Mouse (Mus musculus) left cerebral cortex, adult 2 months (tissue): ENCODE measurements around the gene Paf1. TPM values are rescaled to one million over a fixed set of nuclear protein-coding genes. Genes with fewer than 3 reads are reported as not detected.

Source experiments
- DNase-seq, 2 experiments: peaks; one replicate each; pipeline ENCODE4 v3.0.0; 2021 to 2022; ENCODE audit warnings: low spot score in 2 of 2, mixed read lengths in 1 of 2; ENCODE audit errors: extremely low spot score in 1 of 2
- H3K27ac ChIP-seq: fragments of 200-600 bp; 2 replicates; pipeline ENCODE4 v1.8.1; 2022
- H3K4me3 ChIP-seq: fragments of 200-600 bp; 2 replicates; pipeline ENCODE4 v1.8.1; 2022
- CTCF ChIP-seq: fragments of 200-600 bp; IDR thresholded peaks from 2 replicates; pipeline ENCODE4 v1.8.1; 2022; ENCODE audit warnings: antibody characterized with exemption, mild to moderate bottlenecking, moderate library complexity
- intact Hi-C: fragments of 180-260 bp; cut with DNase I; formaldehyde crosslinking; loops from one replicate; pipeline ENCODE4 v1.15.1; 2025
- total RNA-seq, 2 experiments: library from RNA; stranded (reverse); gene quantifications; 2 replicates each; pipeline ENCODE4 v1.2.3; 2021

Paf1 gene
- total RNA-seq, 2 experiments from 2014 or later: 65.7 to 66.8 TPM

DNA sequence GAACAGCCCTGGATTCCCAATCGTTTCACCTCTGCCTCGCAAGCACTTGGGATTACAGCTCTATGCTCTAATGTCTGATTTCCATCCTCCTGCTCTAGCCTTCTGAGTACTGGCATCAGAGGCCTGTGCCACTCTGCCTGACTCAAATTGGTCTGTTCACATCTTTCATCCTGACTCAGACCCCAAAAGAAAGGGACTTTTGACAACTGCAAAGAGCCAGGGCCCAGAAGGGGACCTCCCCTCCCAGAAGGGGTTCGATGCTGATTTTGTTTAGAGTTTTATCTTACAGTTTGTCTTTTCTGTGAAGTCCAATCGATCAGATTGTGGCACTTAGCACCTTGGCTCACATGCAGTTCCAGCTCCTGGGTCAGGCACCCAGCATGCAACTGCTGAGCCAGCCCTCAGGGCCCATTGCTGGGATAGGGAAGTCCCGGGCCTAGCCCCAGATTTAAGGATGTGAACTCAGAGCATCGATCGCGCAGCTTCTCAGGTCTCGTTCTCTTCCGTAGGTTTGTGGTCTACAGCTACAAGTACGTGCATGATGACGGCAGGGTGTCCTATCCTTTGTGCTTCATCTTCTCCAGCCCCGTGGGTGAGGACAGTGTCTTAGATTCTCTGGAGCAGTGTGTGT lies 51.7 kb downstream of the Paf1 start:
- TF ChIP-seq CTCF: no peak
- no peak overlapping the region for H3K27ac ChIP-seq
- intact Hi-C loops: loop anchor here (2.0 kb wide), 1 partner anchor 282 kb away; no protein-coding TSS in a partner anchor
- no peak overlapping the region for H3K4me3 ChIP-seq
- no peak for DNase-seq

DNA sequence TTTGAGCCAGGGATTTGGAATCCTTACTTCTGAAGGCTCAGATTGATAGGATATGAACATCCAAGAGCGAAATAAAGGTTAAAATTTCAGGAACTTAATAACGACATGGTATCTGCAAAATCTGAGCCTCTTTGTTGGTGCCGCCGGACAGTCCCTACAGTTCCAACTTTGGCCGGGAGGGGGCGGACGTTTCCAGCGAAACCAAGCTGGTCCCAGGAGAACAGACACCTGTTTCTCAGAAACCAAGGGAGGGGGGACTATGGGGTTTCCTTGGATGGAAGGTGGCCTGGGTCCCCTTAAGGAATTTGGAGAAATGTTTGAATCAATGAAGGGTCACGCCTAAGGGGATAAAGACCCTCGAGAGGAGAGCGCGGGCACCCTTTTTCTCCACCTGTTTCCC lies 53.7 kb downstream of the Paf1 start:
- TF ChIP-seq CTCF: peak; percentile 82
- Histone ChIP-seq H3K27ac (no peak overlapping the region), H3K4me3 (no peak overlapping the region)
- peak; percentile 79 to 89 for DNase-seq
- intact Hi-C loops: loop anchor here (1.0 kb wide), 2 partner anchors 82 to 155 kb away; no protein-coding TSS in a partner anchor

DNA sequence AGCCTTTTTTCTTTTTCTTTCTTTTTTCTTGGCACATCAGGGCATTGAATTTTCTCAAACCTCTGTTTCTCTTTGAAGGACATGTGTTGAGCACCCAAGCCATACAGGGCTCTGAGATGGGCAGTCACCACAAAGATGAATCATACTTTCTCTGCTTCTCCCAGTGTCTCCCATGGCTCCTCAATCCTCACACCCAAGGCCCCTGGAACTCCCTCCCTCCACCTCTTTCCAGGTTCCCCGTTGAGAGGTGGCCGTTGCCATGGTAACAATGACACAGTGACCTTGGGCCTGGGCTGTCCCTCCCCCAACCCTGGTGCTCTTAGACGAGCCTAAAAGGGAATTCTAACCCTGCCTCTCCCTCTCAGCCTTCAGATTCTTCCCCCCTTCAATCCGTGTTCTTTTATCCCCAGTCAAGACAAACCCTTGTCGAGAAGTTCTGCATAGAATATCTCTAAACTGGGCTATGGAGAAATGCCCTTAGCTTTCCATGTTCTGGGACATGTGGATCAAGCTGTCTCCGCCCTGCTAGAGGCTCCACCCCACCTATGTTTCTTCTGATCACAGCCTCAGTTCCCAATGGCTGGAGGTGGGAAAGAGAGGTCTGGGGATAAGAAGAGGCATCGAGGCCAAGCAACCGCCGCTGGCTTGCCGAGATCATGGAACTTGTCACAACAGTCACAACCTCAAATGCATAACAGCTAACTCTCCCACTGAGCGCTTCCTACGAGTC lies 54.5 kb downstream of the Paf1 start:
- H3K27ac ChIP-seq: no peak overlapping the region
- no peak for TF ChIP-seq CTCF
- DNase-seq: no peak
- intact Hi-C loops: no loop called here
- H3K4me3 ChIP-seq: no peak overlapping the region

DNA sequence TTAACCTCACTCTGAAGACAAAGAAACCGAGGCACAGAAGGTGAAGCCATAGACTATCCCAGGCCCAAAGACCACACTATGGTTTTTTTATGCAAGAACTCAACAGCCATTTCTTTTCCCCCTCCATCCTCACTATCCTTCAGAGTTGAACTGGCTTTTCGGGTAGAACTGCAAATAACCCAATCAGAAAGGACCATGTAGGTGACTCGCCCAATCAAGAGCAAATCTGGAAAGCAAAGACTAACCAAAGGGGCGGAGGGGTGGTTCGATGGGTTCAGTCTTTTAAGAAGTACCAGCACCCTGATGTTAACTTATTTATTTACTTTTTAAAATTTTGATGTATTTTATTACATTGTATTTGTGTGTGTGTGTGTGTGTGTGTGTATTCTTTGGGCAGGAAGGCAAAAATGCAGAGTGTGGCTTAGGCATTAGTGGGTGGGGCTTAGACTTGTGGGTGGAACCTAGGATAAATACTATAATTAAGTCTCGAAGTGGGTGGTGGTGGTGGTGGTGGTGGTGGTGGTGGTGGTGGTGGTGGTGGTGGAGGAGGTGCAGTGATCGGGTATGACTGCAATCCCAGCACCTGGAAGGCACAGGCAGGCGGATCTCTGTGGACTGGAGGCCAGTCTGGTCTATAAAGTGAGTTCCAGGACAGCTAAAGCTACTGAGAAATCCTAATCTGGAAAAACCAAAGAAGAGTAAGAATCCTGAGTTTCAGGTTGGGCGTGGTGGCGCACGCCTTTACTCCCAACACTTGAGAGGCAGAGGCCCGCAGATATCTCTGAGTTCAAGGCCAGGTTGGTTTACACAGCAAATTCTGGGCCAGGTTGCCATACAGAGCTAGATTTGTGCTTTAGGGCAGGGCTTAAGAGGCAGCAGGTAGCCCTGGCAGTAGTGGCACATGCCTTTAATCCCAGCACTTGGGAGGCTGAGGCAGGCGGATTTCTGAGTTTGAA lies 55.4 kb downstream of the Paf1 start:
- DNase-seq: no peak
- intact Hi-C loops: no loop called here
- Histone ChIP-seq H3K27ac (no peak overlapping the region), H3K4me3 (no peak overlapping the region)
- no peak for TF ChIP-seq CTCF

Other genes starting within 250 kb of the Paf1 start
- 10 to 100 TPM; 50.0 to 52.1 TPM for gene Fbl, start 223.2 kb upstream of the Paf1 start, total RNA-seq
- gene Dyrk1b, start 213.5 kb upstream of the Paf1 start, total RNA-seq: 10 to 100 TPM; 49.8 to 50.2 TPM
- gene Eid2, start 125.1 kb upstream of the Paf1 start, total RNA-seq: 10 to 100 TPM; 63.3 to 64.4 TPM
- 10 to 100 TPM; 32.3 to 33.4 TPM for gene Eid2b, start 115.2 kb upstream of the Paf1 start, total RNA-seq
- 1 to 10 TPM in 1 of 2 experiments, under 1 TPM in 1; 0.79 to 1.1 TPM for gene Selenov, start 101.8 kb upstream of the Paf1 start, total RNA-seq
- gene Dll3, start 90.7 kb upstream of the Paf1 start, total RNA-seq: 1 to 10 TPM; 1.1 to 1.9 TPM
- 10 to 100 TPM; 41.7 to 47.0 TPM for gene Timm50, start 80.9 kb upstream of the Paf1 start, total RNA-seq
- gene Supt5, start 54.2 kb upstream of the Paf1 start, total RNA-seq: 100 to 1,000 TPM; 124 to 126 TPM
- gene Rps16, start 42.3 kb upstream of the Paf1 start, total RNA-seq: 100 to 1,000 TPM; 440 to 450 TPM
- gene Plekhg2, start 20.4 kb upstream of the Paf1 start, total RNA-seq: 1 to 10 TPM; 7.1 to 7.7 TPM
- 1 to 10 TPM; 2.3 to 2.8 TPM for gene Zfp36, start 12.7 kb upstream of the Paf1 start, total RNA-seq
- 10 to 100 TPM; 18.1 to 18.8 TPM for gene Med29, start 243 bp upstream of the Paf1 start, total RNA-seq
- gene Gmfg, start 44.5 kb downstream of the Paf1 start, total RNA-seq: 1 to 10 TPM; 1.3 to 1.6 TPM
- gene Lrfn1, start 59.0 kb downstream of the Paf1 start, total RNA-seq: 100 to 1,000 TPM in 1 of 2 experiments, 10 to 100 TPM in 1; 96.7 to 105 TPM
- gene Ifnl2, start 117.5 kb downstream of the Paf1 start, total RNA-seq: not detected
- gene Ifnl3, start 129.9 kb downstream of the Paf1 start, total RNA-seq: not detected
- not detected for gene Sycn, start 147.9 kb downstream of the Paf1 start, total RNA-seq
- gene Nccrp1, start 154.3 kb downstream of the Paf1 start, total RNA-seq: under 1 TPM in 1 of 2 experiments, not detected in 1; 0.30 TPM
- 10 to 100 TPM; 74.9 to 78.9 TPM for gene Samd4b, start 205.2 kb downstream of the Paf1 start, total RNA-seq
- 1 to 10 TPM; 8.2 to 9.8 TPM for gene Pak4, start 205.2 kb downstream of the Paf1 start, total RNA-seq
- 1 to 10 TPM; 1.4 to 2.5 TPM for gene Acp7, start 238.4 kb downstream of the Paf1 start, total RNA-seq